Mouse (Mus musculus) forebrain, embryonic 16.5 days (tissue): ENCODE results near the gene Bcl6b. TPM values are rescaled to one million over a fixed set of nuclear protein-coding genes. Genes with fewer than 3 reads are reported as not detected.
A peak's percentile ranks its signal among the peaks of the same experiment; 100 is the strongest.

Experiments
- ATAC-seq: fragments of 200-750 bp; cut with Nextera tagmentation; 2 replicates; pipeline ENCODE4 v1.8.0; 2017; ENCODE audit warnings: mild to moderate bottlenecking, moderate library complexity
- H3K27ac ChIP-seq: fragments of 300-500 bp; sonication (generic); 2 replicates; pipeline ENCODE4 v1.5.1; 2014; ENCODE audit warnings: low read length, control low read depth
- H3K27me3 ChIP-seq: fragments of 300-500 bp; sonication (generic); replicated peaks from 2 replicates; pipeline ENCODE4 v1.6.1; 2014; ENCODE audit warnings: low read length; ENCODE audit not compliant: control insufficient read depth, insufficient read depth
- H3K36me3 ChIP-seq: fragments of 300-500 bp; sonication (generic); 2 replicates; pipeline ENCODE4 v1.6.1; 2014; ENCODE audit not compliant: control insufficient read depth, insufficient read depth
- H3K4me1 ChIP-seq: fragments of 300-500 bp; sonication (generic); replicated peaks from 2 replicates; pipeline ENCODE4 v1.6.1; 2014; ENCODE audit warnings: low read length; ENCODE audit not compliant: control insufficient read depth, insufficient read depth
- H3K4me2 ChIP-seq: fragments of 300-500 bp; sonication (generic); 2 replicates; pipeline ENCODE4 v1.6.1; 2014; ENCODE audit warnings: mild to moderate bottlenecking, low read length, control low read depth
- H3K4me3 ChIP-seq: fragments of 300-500 bp; sonication (generic); replicated peaks from 2 replicates; pipeline ENCODE4 v1.5.1; 2014; ENCODE audit warnings: mild to moderate bottlenecking, low read length, control low read depth
- H3K9ac ChIP-seq: fragments of 300-500 bp; sonication (generic); replicated peaks from 2 replicates; pipeline ENCODE4 v1.6.1; 2014; ENCODE audit warnings: low read depth, low read length, control low read depth
- H3K9me3 ChIP-seq: fragments of 300-500 bp; sonication (generic); 2 replicates; pipeline ENCODE4 v1.6.1; 2016; ENCODE audit warnings: low read length; ENCODE audit not compliant: control insufficient read depth
- WGBS: fragments of 180-500 bp; shearing (Covaris S2); extraction: QIAGEN DNeasy Blood & Tissue Kit; methylation state at CpG from one replicate; pipeline ENCODE4 v1.1.7; 2014; 5-methylcytosine and 5-hydroxymethylcytosine counted together
- polyA plus RNA-seq: library from polyadenylated mRNA; unstranded; fragments of >200 nt; fragmentation: Nextera tagmentation; extraction: Ambion mirVana; gene quantifications from 2 replicates; pipeline ENCODE4 v1.2.1, GENCODE M21; 2015

Gene Bcl6b
- polyA plus RNA-seq, 1 experiment from 2014 or later: 6.9 TPM

DNA sequence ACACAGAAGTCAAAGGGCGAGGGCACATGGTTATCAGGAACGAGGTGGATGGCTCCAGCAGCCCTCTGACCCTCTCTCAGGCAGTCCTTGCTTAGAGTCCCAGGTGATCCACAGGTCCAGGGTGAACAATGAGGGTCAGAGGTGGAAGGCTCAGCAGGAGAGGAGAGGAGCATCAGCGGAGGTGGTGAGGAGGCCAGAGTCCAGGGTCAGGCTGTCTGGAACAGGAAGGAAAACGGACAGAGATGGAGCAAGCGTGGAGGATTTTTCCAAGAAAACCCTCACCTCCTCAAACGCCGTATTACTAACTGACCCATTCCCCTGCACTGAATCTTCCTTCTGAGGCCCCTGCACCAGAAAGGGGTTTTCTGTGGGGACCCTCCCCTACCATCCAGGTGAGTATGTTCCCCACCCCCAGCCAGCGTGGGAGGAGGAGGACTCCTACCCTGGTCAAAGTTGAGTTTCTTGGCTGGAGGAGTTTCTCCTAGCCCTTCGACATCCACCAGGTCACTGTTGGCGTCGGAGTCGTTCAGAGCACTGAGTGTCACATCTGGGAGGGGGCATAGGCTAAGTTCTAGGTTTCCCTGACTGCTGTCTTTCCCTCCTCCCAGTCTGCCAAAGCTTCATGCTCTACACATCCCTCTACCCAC lies 5.8 kb upstream of the Bcl6b start:
- no peak for ATAC-seq
- peaks cover 4% of the 10 kb centered on the region for H3K27me3 ChIP-seq
- H3K9ac ChIP-seq: no peak overlapping the region
- H3K9me3 ChIP-seq: no peaks in the 10 kb centered on the region
- WGBS: 92% methylated on average over 12 of the region's 12 CpGs
- H3K4me3 ChIP-seq: no peak overlapping the region
- H3K4me1 ChIP-seq: peaks cover 27% of the 10 kb centered on the region
- no peak overlapping the region for H3K27ac ChIP-seq
- H3K4me2 ChIP-seq: no peak overlapping the region
- peaks cover 4% of the 10 kb centered on the region; the same call in 1 of the 2 replicates for H3K36me3 ChIP-seq

GRCm38 (mm10) chr11:70234497-70234896 lies 4.9 kb upstream of the Bcl6b start:
- no peaks in the 10 kb centered on the region for H3K9me3 ChIP-seq
- WGBS: 87% methylated on average over 8 of the region's 8 CpGs
- no peak for ATAC-seq
- no peak overlapping the region for H3K4me3 ChIP-seq
- no peak overlapping the region for H3K4me2 ChIP-seq
- H3K9ac ChIP-seq: no peak overlapping the region
- H3K36me3 ChIP-seq: peaks cover 4% of the 10 kb centered on the region; the same call in 1 of the 2 replicates
- H3K4me1 ChIP-seq: peaks cover 32% of the 10 kb centered on the region
- H3K27me3 ChIP-seq: peaks cover 13% of the 10 kb centered on the region
- no peak overlapping the region for H3K27ac ChIP-seq

DNA sequence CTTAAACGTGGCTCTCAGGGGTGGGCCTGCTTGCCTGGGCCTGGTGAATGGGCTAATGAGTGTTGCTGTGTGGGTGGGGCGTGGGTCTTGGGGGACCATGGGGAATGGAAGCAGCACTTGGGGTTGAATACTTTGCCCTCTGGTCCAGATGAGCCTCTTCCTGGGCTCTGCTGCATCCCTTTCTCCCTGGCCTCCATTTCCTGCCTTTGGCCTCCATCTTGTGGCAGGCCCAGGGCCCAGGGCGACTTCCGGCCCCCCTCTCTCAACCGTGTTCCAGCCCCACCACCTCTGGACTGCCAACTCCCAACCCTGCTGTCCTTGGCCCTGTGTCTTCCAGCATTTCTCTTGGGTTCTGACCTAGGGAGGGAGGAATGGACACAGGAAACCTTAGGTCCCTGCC lies 4.4 kb upstream of the Bcl6b start:
- Histone ChIP-seq H3K27ac (no peak overlapping the region), H3K36me3 (peaks cover 4% of the 10 kb centered on the region; the same call in 1 of the 2 replicates), H3K4me1 (peaks cover 36% of the 10 kb centered on the region), H3K9ac (no peak overlapping the region), H3K9me3 (no peaks in the 10 kb centered on the region), H3K27me3 (peaks cover 17% of the 10 kb centered on the region), H3K4me2 (no peak overlapping the region), H3K4me3 (no peak overlapping the region)
- WGBS: 67% methylated on average over 5 of the region's 5 CpGs
- no peak for ATAC-seq

DNA sequence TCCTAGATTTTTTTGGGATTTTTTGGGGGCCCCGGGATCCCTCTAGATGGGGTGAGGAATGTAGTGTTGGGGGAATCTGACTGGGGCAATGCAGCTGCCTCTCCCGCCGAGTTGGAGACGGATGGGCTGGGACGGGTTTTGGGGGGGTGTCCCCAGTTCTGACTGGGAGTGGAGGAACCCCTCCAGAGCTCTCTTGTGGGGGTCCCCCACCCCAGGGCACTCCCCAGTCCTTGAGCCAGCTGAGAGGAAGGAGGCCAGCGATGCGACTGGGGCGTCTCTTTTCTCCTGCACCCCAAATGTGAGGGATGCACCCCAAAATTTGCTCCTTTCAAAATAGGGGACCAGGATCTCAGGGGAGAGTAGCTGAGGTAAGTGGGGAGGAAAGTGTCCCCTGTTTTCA lies 3.4 kb upstream of the Bcl6b start:
- Histone ChIP-seq H3K27me3 (peaks cover 24% of the 10 kb centered on the region), H3K4me1 (peaks cover 33% of the 10 kb centered on the region), H3K4me3 (peak overlapping the region; percentile 46), H3K9me3 (no peaks in the 10 kb centered on the region), H3K36me3 (peaks cover 4% of the 10 kb centered on the region; the same call in 1 of the 2 replicates), H3K4me2 (peak overlapping the region; percentile 54), H3K27ac (no peak overlapping the region), H3K9ac (peak overlapping the region; percentile 61)
- ATAC-seq: no peak
- 44% methylated on average over 8 of the region's 8 CpGs for WGBS

DNA sequence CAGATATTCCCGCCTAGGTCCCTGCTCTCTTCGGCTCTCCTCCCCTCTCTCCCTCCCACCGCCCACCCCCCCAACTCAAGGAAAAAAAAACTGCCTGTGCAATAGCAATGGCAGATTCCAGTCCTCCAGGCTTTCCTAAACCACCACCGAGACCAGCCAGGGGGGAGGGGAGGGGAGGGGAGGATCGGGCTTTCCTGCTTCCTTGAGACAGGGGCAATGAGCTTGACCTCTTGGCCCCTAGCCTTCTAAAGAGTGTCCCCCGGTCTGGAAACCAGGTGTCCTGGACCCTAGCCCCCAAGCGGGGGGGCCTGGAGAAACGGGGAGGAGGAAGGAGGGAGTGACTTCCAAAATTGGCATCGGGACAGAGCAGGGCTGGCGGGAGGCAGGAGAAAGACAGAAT lies 2.9 kb upstream of the Bcl6b start:
- Histone ChIP-seq H3K4me2 (peak overlapping the region; percentile 54), H3K4me3 (peak overlapping the region; percentile 46), H3K9ac (peak overlapping the region; percentile 61), H3K36me3 (peaks cover 4% of the 10 kb centered on the region; the same call in 1 of the 2 replicates), H3K9me3 (no peaks in the 10 kb centered on the region), H3K27me3 (peaks cover 26% of the 10 kb centered on the region), H3K27ac (no peak overlapping the region), H3K4me1 (peaks cover 36% of the 10 kb centered on the region)
- no peak for ATAC-seq
- 6% methylated on average over 8 of the region's 10 CpGs for WGBS

GRCm38 (mm10) chr11:70230239-70230727 lies 685 bp upstream of the Bcl6b start:
- H3K27ac ChIP-seq: no peak overlapping the region
- no peaks in the 10 kb centered on the region for H3K9me3 ChIP-seq
- peak overlapping the region; percentile 35 for H3K4me2 ChIP-seq
- peak overlapping the region; percentile 18 for H3K4me3 ChIP-seq
- WGBS: under 1% methylated on average over 32 of the region's 32 CpGs
- H3K4me1 ChIP-seq: peaks cover 41% of the 10 kb centered on the region
- H3K36me3 ChIP-seq: peaks cover 4% of the 10 kb centered on the region; the same call in 1 of the 2 replicates
- ATAC-seq: peak; percentile 26; the same call in 1 of the 2 replicates
- H3K9ac ChIP-seq: peak overlapping the region; percentile 39; the same call in 1 of the 2 replicates
- peaks cover 28% of the 10 kb centered on the region for H3K27me3 ChIP-seq

- peak; percentile 47 for ATAC-seq
- Histone ChIP-seq H3K9me3 (no peaks in the 10 kb centered on the region), H3K4me3 (peak overlapping the region; percentile 34), H3K27ac (no peak overlapping the region), H3K27me3 (peaks cover 28% of the 10 kb centered on the region), H3K4me1 (peaks cover 41% of the 10 kb centered on the region), H3K4me2 (peak overlapping the region; percentile 53), H3K9ac (peak overlapping the region; percentile 14; the same call in 1 of the 2 replicates), H3K36me3 (no peaks in the 10 kb centered on the region)
- WGBS: under 1% methylated on average over 19 of the region's 19 CpGs
These were observed 770 bp downstream of the Bcl6b start for GRCm38 (mm10) chr11:70228828-70229227.

DNA sequence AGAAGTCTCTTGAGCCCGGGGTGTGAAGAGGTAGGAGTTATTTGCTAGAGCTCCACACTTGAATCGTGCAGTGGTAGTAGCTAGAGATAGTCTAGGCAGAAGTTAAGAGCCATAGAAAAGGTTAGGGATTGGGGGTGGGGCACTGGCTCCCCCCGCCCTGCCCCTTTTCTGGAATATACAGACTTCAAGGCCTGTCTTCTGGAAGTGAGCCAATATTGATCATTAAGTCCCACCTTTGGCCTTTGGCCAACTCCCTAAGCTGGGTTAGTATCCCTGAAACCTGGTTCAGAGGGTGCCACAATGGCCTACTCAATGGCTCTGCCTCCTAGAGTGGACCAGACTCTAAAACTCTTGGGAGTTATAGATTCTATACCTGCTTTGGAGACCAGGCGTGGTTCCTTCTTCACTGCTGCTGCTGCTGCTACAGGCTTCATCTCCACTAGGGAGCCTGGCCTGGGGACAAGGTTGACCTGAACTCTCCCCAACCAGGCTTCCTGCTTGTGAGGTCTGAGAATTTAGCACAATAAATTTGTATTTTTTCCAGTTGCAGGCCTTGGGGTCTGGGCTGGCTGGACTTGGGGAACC lies 1.8 kb downstream of the Bcl6b start:
- Histone ChIP-seq H3K4me3 (no peak overlapping the region), H3K27me3 (peaks cover 28% of the 10 kb centered on the region), H3K27ac (no peak overlapping the region), H3K9me3 (no peaks in the 10 kb centered on the region), H3K36me3 (no peaks in the 10 kb centered on the region), H3K4me1 (peaks cover 36% of the 10 kb centered on the region), H3K4me2 (peak overlapping the region; percentile 59; the same call in 1 of the 2 replicates), H3K9ac (no peak overlapping the region)
- 79% methylated on average over 4 of the region's 4 CpGs for WGBS
- no peak for ATAC-seq

GRCm38 (mm10) chr11:70227126-70227525 lies 2.5 kb downstream of the Bcl6b start:
- peak; percentile 47 for ATAC-seq
- Histone ChIP-seq H3K27me3 (peaks cover 28% of the 10 kb centered on the region), H3K4me1 (peaks cover 37% of the 10 kb centered on the region), H3K9me3 (no peaks in the 10 kb centered on the region), H3K9ac (peak overlapping the region; percentile 50; the same call in 1 of the 2 replicates), H3K36me3 (no peaks in the 10 kb centered on the region), H3K4me2 (peak overlapping the region; percentile 59), H3K4me3 (peak overlapping the region; percentile 35), H3K27ac (peak overlapping the region; percentile 34; the same call in 1 of the 2 replicates)
- 22% methylated on average over 5 of the region's 5 CpGs for WGBS
